Mouse (Mus musculus) right cerebral cortex, adult 2 months (tissue): Measurements from ENCODE around the gene Igflr1.

Experiments
- DNase-seq, 2 experiments: peaks; one replicate each; pipeline ENCODE4 v3.0.0; 2021 to 2022; ENCODE audit warnings: low spot score in 2 of 2

Igflr1 gene

GRCm38 (mm10) chr7:30564970-30565571 lies at the start of gene Igflr1:
Igflr1 (plus strand) TSS chr7:30565427.
- no peak for DNase-seq

- no peak for DNase-seq
These were observed 46.9 kb upstream of the Igflr1 start for GRCm38 (mm10) chr7:30518325-30518724.

GRCm38 (mm10) chr7:30520396-30520795 lies 44.8 kb upstream of the Igflr1 start:
- no peak for DNase-seq

GRCm38 (mm10) chr7:30520856-30521255 lies 44.4 kb upstream of the Igflr1 start:
- no peak for DNase-seq

GRCm38 (mm10) chr7:30522871-30523270 lies 42.4 kb upstream of the Igflr1 start:
- DNase-seq = no peak

- no peak for DNase-seq
These were observed 40.7 kb upstream of the Igflr1 start for GRCm38 (mm10) chr7:30524487-30524886.

GRCm38 (mm10) chr7:30525954-30526353 lies 39.3 kb upstream of the Igflr1 start:
- DNase-seq = no peak

GRCm38 (mm10) chr7:30526399-30526798 lies 38.8 kb upstream of the Igflr1 start:
- DNase-seq = no peak

GRCm38 (mm10) chr7:30526981-30527380 lies 38.2 kb upstream of the Igflr1 start:
- DNase-seq = no peak

GRCm38 (mm10) chr7:30531291-30531815 lies 33.9 kb upstream of the Igflr1 start:
- peak; percentile 78 to 85 for DNase-seq

- DNase-seq = no peak
These were observed 32.3 kb upstream of the Igflr1 start for GRCm38 (mm10) chr7:30532931-30533330.

GRCm38 (mm10) chr7:30533941-30534632 lies 31.1 kb upstream of the Igflr1 start:
- peak in 1 of 2 experiments; percentile 58 for DNase-seq

GRCm38 (mm10) chr7:30534633-30535577 lies 30.3 kb upstream of the Igflr1 start, which contains the start of gene Arhgap33:
Arhgap33 (minus strand) TSS chr7:30535060.
- peak; percentile 94 to 98 for DNase-seq

- no peak for DNase-seq
These were observed 24.7 kb upstream of the Igflr1 start for GRCm38 (mm10) chr7:30540572-30540971.

- no peak for DNase-seq
These were observed 20.9 kb upstream of the Igflr1 start for GRCm38 (mm10) chr7:30544327-30544726.

- DNase-seq = no peak
These were observed 15.3 kb upstream of the Igflr1 start for GRCm38 (mm10) chr7:30549880-30550279.

GRCm38 (mm10) chr7:30550603-30551002 lies 14.6 kb upstream of the Igflr1 start:
- no peak for DNase-seq

- DNase-seq = peak in 1 of 2 experiments; percentile 29
These were observed 13.7 kb upstream of the Igflr1 start for GRCm38 (mm10) chr7:30551445-30552101.

- DNase-seq = peak; percentile 96 to 99
These were observed 12.9 kb upstream of the Igflr1 start, which contains the start of the genes Hspb6 and Proser3 for GRCm38 (mm10) chr7:30552102-30553020. Hspb6 (plus strand) TSS chr7:30552178. Proser3 (minus strand) TSS chr7:30552299.

- DNase-seq = peak in 1 of 2 experiments; percentile 36
These were observed 12.1 kb upstream of the Igflr1 start for GRCm38 (mm10) chr7:30553021-30553589.
